Mouse (Mus musculus) heart, postnatal 14 days (tissue): ENCODE data around the gene Olfr483. TPM values are rescaled to one million over a fixed set of nuclear protein-coding genes. Genes with fewer than 3 reads are reported as not detected.

Source experiments
- DNase-seq, 2 experiments: peaks; one replicate each; pipeline ENCODE4 v3.0.0; 2021 to 2022
- intact Hi-C: fragments of 180-260 bp; cut with DNase I; formaldehyde crosslinking; loops from one replicate; pipeline ENCODE4 v1.15.1; 2025
- long read RNA-seq, 2 experiments: library from polyadenylated mRNA; stranded (forward); transcript quantifications; one replicate each; pipeline ENCODE4 v2.0.0; 2021
- total RNA-seq, 2 experiments: library from RNA; stranded (reverse); gene quantifications; 2 replicates each; pipeline ENCODE4 v1.2.3; 2021

Gene Olfr483
- total RNA-seq: not detected
- long read RNA-seq, experiment 1: 0 reads
- long read RNA-seq, experiment 2: 0 reads

DNA sequence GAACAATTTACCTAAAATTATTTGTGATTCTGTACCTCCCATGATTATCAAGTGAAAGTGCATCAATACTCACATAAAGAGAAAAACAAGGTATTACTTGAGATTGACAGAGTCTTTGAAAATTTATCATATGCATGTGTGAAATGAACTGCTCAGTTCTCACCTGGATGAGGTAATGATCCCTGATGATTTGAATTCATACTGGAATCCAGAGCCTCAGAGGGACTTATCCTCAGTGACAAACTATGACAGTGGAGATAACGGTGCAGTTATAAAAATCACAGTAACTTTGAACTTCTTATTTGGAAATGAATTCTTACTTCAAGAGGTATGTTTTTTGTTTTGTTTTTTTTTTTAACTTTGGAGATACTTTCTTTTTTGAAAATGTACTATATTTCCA, at the start of gene Olfr483:
Olfr483 (plus strand) TSS at position 301 of the 400 bp plus-strand sequence.
- DNase-seq: no peak
- intact Hi-C loops: no loop called here

DNA sequence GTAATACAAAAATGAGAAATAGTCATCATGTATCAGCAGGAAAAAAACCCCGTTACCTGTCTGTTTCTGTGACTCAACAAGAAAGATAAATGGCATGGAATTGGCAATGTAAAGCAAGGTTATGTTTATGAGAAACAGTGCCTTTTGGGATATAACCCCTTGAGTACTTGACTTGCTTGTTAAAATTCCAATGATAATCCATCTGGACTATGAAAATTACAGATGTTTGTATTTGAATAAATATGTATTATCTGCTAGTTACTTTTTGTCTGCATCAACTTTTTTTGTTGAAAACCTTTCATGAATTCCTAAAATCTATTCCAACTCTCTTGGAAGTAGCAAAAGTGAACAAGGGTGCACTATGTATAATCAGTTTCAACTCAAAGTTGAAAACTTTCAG, 33.4 kb upstream of the Olfr483 start, which contains the start of gene Olfr480:
Olfr480 (minus strand) TSS at position 101 of the 400 bp plus-strand sequence.
- DNase-seq: no peak
- intact Hi-C loops: no loop called here

DNA sequence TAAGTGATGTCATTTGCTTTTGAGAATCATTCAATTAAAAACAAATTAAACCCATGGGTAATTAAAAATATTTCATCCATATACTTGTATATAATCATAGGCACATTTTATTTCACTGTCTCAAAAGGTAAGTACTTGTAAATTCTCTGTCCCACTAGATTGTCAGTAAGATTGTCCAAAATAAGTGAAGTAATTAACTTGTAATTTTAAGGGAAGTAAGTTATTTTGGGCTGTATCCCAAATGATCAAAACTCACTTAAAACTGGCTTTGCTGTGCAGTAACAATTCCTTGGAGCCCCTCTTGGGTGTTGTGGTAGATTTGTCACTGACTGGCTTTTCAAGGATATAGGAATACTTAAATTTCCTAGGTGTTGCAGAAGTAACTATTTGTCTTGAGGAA, 21.1 kb upstream of the Olfr483 start, which contains the start of gene Olfr481:
Olfr481 (plus strand) TSS at position 301 of the 400 bp plus-strand sequence.
- intact Hi-C loops: no loop called here
- no peak for DNase-seq

DNA sequence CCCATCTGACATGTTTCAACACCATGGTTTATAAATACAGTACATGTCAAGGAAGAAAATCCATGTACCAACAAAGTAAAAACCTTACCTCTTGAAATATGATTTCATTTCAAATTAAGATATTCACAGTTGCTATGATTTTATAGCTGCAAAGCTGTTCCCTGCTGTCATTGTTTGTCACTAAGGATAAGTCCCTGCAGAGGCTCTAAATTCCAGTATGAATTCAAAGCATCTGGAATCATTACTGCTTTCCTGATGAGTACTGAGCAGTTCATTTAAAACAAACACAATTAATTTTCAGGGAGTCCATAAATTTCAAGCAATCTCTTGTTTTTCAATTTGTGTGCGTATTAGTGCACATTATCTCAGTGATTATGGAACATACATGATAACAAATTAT, 3.2 kb upstream of the Olfr483 start, which contains the start of gene Olfr482:
Olfr482 (minus strand) TSS at position 101 of the 400 bp plus-strand sequence.
- intact Hi-C loops: no loop called here
- DNase-seq: no peak

DNA sequence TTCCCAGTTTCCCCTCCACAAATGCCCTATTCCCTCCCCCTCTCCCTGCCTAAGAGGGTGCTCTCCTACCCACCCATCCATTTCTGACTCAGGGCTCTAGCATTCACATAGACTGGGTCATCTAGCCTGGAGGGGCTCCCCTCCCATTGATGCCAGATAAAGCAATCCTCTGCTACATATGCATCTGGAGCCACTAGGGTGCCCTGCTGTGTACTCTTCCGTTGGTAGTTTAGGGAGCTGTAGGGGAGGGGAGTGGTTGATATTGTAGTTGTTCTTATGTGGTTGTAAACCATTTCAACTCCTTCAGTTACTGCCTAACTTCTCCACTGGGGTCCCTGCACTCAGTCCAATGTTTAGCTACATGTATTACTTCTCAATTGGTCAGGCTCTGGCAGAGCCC, 20.0 kb downstream of the Olfr483 start:
- intact Hi-C loops: no loop called here
- no peak for DNase-seq

DNA sequence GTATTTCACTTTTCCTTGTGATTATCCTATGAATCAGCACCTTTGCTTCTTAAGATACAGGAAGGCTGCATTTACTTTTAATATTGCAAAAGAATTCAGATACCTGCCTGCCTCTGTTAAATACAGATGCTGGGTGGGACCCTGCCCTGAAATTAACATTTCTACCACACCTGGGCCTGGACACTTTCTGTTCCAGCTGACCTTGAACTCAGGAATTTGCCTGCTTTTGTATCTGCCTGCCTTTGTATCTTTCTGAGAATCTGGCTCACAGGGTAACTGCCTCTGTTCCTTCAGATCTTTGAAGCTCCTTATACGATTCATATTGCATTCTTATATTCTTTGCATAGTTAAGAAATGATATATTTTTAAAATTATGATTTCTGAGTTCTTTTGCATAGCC, 20.8 kb downstream of the Olfr483 start:
- DNase-seq: no peak
- intact Hi-C loops: no loop called here

- DNase-seq: no peak
- intact Hi-C loops: no loop called here
Observed at GRCm38 (mm10) chr7:108127349-108127748, 26.7 kb downstream of the Olfr483 start, which contains the start of gene Olfr484. Olfr484 (minus strand) TSS chr7:108127449.

Other genes starting within 250 kb of the Olfr483 start
- gene Olfr472, start 202.9 kb upstream of the Olfr483 start, total RNA-seq: not detected
- gene Olfr473, start 170.4 kb upstream of the Olfr483 start, total RNA-seq: not detected
- not detected for gene Olfr474, start 146.2 kb upstream of the Olfr483 start, total RNA-seq
- gene Olfr476, start 136.0 kb upstream of the Olfr483 start, total RNA-seq: not detected
- not detected for gene Olfr477, start 114.2 kb upstream of the Olfr483 start, total RNA-seq
- gene Olfr478, start 66.9 kb upstream of the Olfr483 start, total RNA-seq: not detected
- not detected for gene Olfr479, start 50.2 kb upstream of the Olfr483 start, total RNA-seq
- gene Olfr480, start 33.5 kb upstream of the Olfr483 start, total RNA-seq: not detected
- gene Olfr481, start 21.0 kb upstream of the Olfr483 start, total RNA-seq: not detected
- under 1 TPM; 0.59 to 0.81 TPM for gene Olfr482, start 3.3 kb upstream of the Olfr483 start, total RNA-seq
- gene Olfr484, start 26.6 kb downstream of the Olfr483 start, total RNA-seq: not detected
- gene Olfr485, start 59.0 kb downstream of the Olfr483 start, total RNA-seq: not detected
- not detected for gene Olfr486, start 71.9 kb downstream of the Olfr483 start, total RNA-seq
- not detected for gene Olfr487, start 113.8 kb downstream of the Olfr483 start, total RNA-seq
- not detected for gene Olfr488, start 157.5 kb downstream of the Olfr483 start, total RNA-seq
- gene Olfr490, start 188.1 kb downstream of the Olfr483 start, total RNA-seq: not detected
- not detected for gene Olfr491, start 212.6 kb downstream of the Olfr483 start, total RNA-seq
- not detected for gene Olfr492, start 222.8 kb downstream of the Olfr483 start, total RNA-seq
- not detected for gene Olfr493, start 246.1 kb downstream of the Olfr483 start, total RNA-seq